Mouse (Mus musculus) cerebellum, adult 8-10 months (tissue): Measurements from ENCODE around the gene Slc16a12.

ENCODE experiments used
- DNase-seq: peaks from one replicate; pipeline ENCODE4 v3.0.0; 2022

Gene Slc16a12

GRCm38 (mm10) chr19:34726254-34726962 is 20.7 kb downstream of the Slc16a12 start:
- no peak for DNase-seq

- no peak for DNase-seq
Observed at GRCm38 (mm10) chr19:34725418-34725817, 21.7 kb downstream of the Slc16a12 start.

DNA sequence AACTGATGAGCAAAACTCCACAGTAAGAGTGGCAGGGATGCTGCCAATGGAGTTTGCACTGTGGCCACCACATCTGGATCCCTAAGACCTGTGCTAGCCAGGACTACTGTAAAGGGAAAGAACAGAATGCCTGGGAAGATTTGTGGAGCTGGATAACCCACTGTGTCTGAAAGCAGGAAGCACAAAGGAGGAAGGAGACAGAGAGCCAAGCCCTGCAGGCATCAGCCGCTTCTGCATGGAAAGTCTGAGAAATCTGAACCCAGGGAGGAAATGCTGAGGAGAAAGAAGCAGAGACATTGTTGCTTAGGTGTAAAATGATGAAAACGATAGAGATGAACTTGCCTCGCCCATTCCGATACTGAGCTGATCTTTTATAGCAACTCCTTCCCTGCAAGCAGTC is 22.5 kb downstream of the Slc16a12 start:
- no peak for DNase-seq

- DNase-seq: no peak
Observed at GRCm38 (mm10) chr19:34722541-34722940, 24.5 kb downstream of the Slc16a12 start.

DNA sequence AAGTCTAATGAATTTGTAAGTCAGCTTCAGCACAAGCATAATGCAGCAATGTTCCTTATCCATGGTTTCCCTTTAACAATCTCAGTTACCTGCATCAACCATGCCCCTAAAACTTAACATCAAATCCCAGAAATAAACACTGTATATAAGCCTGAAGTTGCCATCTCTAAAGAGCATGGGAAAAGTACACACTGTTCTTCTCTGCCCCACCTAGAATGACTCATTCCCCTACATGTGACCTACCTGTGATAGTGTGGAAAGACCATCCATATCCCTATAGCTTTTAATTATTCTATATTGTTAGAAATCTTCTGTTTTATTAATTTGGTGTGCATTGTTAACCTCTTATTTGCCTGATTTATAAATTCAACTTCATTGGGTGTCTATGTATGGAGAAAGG is 27.0 kb downstream of the Slc16a12 start:
- no peak for DNase-seq

DNA sequence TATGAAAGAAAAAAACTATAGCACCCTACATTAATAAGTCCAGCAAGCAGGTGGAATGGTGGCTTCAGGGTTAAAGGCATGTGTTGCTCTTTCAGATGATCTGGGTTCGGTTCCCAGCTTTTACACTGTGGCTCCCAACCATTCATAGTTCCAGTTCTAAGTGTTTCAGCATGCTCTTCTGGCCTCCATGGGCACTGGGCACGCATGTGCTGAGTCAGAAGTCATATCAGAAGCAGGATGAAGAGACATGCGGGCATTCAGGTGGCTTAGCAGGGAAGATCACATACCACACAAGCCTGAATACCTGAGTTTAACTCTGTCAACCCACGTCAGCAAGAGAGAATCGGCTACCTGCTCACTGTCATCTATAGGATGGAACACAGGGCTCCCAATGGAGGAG is 28.1 kb downstream of the Slc16a12 start:
- DNase-seq: no peak

DNA sequence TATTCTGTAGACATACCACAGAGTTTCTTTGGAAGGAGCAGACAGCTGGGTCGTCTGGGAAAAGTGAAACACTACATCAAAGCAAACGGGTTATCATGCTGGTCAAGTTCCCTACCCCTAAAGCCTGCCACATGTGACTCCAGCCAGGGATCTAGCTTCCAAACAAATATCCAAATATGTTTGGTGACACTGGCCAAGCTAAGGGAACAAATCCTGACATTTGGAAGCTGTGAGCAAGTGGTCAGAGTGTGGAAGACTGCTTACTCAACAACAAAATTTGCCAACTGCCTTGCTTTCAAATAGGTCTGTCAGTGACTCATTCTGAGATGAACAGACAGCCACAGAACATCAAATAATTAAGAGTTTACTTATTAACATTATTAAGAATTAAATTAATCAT is 28.6 kb downstream of the Slc16a12 start:
- DNase-seq: no peak

DNA sequence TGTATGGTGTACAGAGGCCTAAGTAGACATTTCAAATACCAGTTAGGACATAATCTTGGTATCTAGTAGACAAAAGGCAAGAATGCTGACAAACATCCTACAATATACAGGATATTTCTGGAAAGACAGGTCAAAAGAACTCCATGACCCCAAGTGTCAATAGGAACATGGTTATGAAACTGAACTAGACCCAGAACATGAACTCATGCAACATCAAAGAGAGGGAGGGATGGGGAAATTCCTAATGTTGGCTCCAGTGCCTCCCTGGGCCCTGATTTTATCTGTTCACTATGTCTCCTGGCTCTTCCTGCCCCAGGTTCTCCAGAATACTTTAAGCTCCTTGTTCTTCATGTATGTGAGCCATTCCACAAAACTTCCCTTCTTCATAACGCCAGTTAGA is 31.2 kb downstream of the Slc16a12 start:
- no peak for DNase-seq

GRCm38 (mm10) chr19:34714250-34714666 is 32.8 kb downstream of the Slc16a12 start:
- DNase-seq: no peak

DNA sequence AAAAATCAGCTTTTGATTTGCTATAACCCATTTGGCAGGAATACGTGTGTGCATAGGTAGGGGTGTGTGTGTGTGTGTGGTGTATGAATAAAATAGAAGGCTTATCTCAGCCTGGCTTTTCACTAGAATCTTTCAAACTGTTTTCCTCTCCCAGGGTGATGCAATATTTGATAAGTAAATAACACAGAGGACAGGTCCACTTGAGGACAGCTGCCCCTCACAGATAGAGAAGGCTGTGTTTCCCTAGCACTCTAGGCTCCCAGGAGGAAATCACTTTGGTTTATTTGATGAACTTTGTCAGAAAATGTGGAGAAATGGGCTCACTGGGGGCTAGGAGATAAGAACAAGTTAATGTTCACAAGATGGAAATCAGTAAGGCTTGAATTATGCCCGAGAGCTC is 35.0 kb downstream of the Slc16a12 start:
- DNase-seq: no peak

- DNase-seq: no peak
Observed at GRCm38 (mm10) chr19:34708221-34708620, 38.9 kb downstream of the Slc16a12 start.

DNA sequence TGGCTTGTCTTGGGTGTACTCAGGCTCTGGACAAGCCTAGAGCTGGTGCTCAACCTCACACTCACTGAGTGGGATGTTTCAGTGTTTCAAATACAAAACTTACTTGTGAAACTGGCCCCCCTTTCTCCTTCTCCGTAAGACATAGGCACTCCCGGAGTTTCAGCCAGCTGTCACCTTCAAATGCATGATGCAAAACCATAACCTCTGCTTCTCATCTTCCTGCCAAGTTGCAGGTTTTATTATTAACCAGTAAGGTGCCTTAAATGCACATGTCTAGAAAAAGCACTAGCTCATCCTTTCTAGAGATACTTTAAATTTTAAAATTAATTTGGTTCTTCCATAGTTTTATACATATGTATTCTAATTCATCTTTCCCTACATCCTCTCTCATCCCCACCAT is 39.5 kb downstream of the Slc16a12 start:
- DNase-seq: no peak

DNA sequence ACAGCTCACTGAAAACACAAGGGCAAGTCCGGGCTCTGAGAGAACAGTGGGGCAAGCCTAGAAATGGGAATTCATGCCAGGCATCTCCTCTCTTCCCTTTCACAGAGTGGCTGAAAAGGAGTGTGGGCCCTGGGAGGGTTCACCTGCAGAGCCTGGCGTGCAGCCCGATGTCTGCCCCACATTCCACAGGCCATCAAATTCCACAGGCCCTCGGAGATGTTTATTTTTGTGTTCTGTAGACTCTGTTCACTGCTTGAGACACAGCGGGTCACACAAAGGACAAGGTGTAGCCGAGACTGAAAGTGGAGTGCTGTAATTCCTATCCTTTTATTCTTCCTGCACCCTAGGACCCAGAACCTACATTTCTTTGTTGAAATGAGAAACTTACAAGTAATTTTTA is 40.8 kb downstream of the Slc16a12 start:
- no peak for DNase-seq

DNA sequence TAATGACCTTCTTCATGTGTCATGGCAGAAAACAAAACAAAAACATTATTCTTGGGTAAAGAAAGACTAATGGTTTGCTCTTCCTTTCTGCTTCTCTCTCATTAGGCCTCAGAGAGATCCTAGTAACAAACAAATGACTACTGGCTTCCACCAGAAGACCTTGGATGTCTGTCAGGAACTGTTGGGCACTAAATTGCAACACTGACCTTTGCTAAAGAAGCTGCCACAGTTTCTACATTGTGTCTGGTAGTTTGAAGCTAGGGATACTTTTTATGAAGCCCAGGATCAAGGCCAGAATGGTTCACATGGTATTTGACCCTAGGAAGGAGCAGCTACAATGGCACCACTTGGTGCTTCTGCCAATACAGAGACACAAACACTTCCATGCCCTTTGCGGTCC is 41.9 kb downstream of the Slc16a12 start:
- DNase-seq: no peak

GRCm38 (mm10) chr19:34699300-34699699 is 47.8 kb downstream of the Slc16a12 start:
- DNase-seq: no peak

DNA sequence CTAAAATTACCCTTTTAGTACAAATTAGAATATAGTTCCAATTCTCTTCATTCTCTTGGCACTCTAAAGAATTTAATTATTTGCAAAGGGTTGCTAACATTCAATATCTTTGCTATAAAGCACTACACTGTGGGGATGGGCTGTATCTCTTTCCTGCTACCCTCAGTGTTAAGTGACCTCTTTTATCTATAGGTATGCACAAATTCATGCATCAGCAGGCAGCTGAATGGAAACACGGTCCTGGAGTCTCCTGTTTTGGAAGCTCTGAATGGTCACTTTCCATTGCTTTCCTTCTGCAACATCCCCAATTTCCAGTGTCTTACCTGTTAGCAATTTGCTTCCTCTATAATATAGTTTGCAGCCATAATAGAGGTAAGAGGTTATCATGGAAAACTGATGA is 48.2 kb downstream of the Slc16a12 start:
- no peak for DNase-seq

- DNase-seq: no peak
Observed at GRCm38 (mm10) chr19:34698432-34698831, 48.7 kb downstream of the Slc16a12 start.

DNA sequence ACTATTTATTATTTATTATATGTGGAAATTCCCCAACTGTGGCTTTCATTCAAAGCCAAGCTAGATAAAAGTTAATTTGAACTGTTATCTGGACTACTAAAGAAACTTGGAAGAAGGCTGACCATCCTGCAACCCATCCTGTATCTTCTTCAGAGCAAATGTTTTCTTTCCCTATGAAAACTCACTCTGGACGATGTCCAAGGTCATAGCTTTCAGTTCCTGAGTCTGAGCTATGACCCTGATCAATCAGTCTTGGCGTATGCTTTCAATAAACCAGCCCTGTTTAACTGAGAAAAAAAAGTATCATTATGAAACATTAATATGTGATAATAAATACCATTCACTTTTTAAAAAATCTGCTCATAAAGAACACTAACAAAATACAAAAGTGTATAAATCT is 49.6 kb downstream of the Slc16a12 start:
- no peak for DNase-seq

DNA sequence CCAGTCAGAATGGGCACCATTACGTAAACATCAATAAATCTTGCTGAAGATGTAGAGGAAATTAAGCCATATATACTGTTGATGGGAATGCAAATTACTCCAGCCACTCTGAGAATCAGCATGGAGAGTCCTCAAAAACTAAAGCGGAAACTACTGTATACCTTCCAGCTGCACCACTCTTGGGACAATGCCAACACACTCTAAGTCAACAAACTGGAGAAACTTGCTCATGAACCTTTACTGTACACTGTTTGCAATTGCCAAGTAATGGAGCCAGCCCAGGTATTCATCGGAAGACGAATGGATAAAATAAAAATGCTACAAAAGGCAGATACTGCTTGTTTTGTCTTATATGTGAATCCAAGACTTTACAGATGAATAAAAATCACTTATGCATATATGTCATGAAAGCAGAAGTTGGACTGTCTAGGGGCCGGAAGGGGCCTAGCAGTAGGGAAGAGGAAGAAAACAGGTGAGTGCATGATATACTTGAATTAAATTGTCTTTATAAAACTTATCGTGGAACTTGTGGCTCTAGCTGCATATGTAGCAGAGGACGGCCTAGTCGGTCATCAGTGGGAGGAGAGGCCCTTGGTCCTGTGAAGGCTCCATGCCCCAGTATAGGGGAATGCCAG is 50.6 kb downstream of the Slc16a12 start:
- no peak for DNase-seq

GRCm38 (mm10) chr19:34691402-34691801 is 55.7 kb downstream of the Slc16a12 start:
- no peak for DNase-seq

GRCm38 (mm10) chr19:34685530-34685929 is 61.6 kb downstream of the Slc16a12 start:
- DNase-seq: no peak

GRCm38 (mm10) chr19:34684857-34685256 is 62.2 kb downstream of the Slc16a12 start:
- no peak for DNase-seq

DNA sequence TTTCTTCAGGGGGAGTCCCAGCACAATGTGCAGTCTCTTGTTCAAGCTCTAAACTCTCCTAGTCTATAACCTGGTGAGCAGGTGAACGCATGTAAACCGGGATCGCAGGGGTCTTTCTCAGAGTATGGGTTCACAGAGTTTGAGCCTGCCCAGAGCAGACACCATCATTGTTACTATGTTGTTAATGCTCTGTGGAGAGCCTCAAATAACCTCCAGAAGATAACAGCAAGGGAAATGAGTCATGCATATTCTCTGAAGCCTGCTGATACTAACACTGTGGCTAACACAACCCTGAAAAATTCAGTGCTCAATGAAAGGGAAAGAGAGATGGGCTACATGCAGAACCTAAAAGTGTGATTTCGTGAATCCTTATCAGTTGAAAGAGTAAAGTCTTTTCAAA is 68.7 kb downstream of the Slc16a12 start:
- DNase-seq: no peak

- DNase-seq: peak; percentile 11
Observed at GRCm38 (mm10) chr19:34673476-34673875, 73.6 kb downstream of the Slc16a12 start.

GRCm38 (mm10) chr19:34666127-34666526 is 81.0 kb downstream of the Slc16a12 start:
- DNase-seq: peak; percentile 59
